Mouse (Mus musculus) midbrain, embryonic 14.5 days (tissue): ENCODE data around the gene Homer2. TPM values are rescaled to one million over a fixed set of nuclear protein-coding genes. Genes with fewer than 3 reads are reported as not detected.
A peak's percentile ranks its signal among the peaks of the same experiment; 100 is the strongest.

Experiments
- ATAC-seq: fragments of 200-750 bp; cut with Nextera tagmentation; 2 replicates; pipeline ENCODE4 v1.8.0; 2017; ENCODE audit warnings: moderate number of reproducible peaks, moderate library complexity; ENCODE audit not compliant: low FRiP score, low TSS enrichment
- DNase-seq: peaks from one replicate; pipeline ENCODE4 v3.0.0-alpha.2; 2015
- H3K27ac ChIP-seq: fragments of 300-500 bp; sonication (generic); replicated peaks from 2 replicates; pipeline ENCODE4 v1.5.1; 2014; ENCODE audit warnings: mild to moderate bottlenecking, low read depth, low read length, moderate library complexity
- H3K27me3 ChIP-seq: fragments of 300-500 bp; sonication (generic); 2 replicates; pipeline ENCODE4 v1.6.1; 2014; ENCODE audit warnings: low read length, control low read depth, mixed read lengths; ENCODE audit not compliant: control insufficient read depth, insufficient read depth
- H3K36me3 ChIP-seq: fragments of 300-500 bp; sonication (generic); 2 replicates; pipeline ENCODE4 v1.6.1; 2014; ENCODE audit warnings: low read length, control low read depth; ENCODE audit not compliant: control insufficient read depth, insufficient read depth
- H3K4me1 ChIP-seq: fragments of 300-500 bp; sonication (generic); 2 replicates; pipeline ENCODE4 v1.6.1; 2014; ENCODE audit warnings: mild to moderate bottlenecking, antibody characterized with exemption, low read length, control low read depth; ENCODE audit not compliant: control insufficient read depth, insufficient read depth
- H3K4me2 ChIP-seq: fragments of 300-500 bp; sonication (generic); 2 replicates; pipeline ENCODE4 v1.6.1; 2014; ENCODE audit warnings: mild to moderate bottlenecking, low read length, moderate library complexity
- H3K4me3 ChIP-seq: fragments of 300-500 bp; sonication (generic); replicated peaks from 2 replicates; pipeline ENCODE4 v1.5.1; 2014; ENCODE audit warnings: low read depth, low read length
- H3K9ac ChIP-seq: fragments of 300-500 bp; sonication (generic); replicated peaks from 2 replicates; pipeline ENCODE4 v1.6.1; 2014; ENCODE audit warnings: mild to moderate bottlenecking, low read length, moderate library complexity
- H3K9me3 ChIP-seq: fragments of 300-500 bp; sonication (generic); 2 replicates; pipeline ENCODE4 v1.6.1; 2016; ENCODE audit warnings: low read length, control low read depth, mixed read lengths; ENCODE audit not compliant: control insufficient read depth
- WGBS: fragments of 180-500 bp; shearing (Covaris S2); extraction: QIAGEN DNeasy Blood & Tissue Kit; methylation state at CpG from one replicate; pipeline ENCODE4 v1.1.7; 2014; 5-methylcytosine and 5-hydroxymethylcytosine counted together
- polyA plus RNA-seq: library from polyadenylated mRNA; unstranded; fragments of >200 nt; fragmentation: Nextera tagmentation; extraction: Ambion mirVana; gene quantifications from 2 replicates; pipeline ENCODE4 v1.2.1, GENCODE M21; 2014

Gene Homer2
- polyA plus RNA-seq = 19.1 and 21.7 TPM in 2 replicates

GRCm38 (mm10) chr7:81707471-81708140 is at the start of gene Homer2:
Homer2 (minus strand) TSS chr7:81707527.
- Histone ChIP-seq H3K9ac (peak within 1 kb of the TSS; percentile 74), H3K27me3 (0 out of 2 replicates have a peak, but pooled peaks cover 2% of the 10 kb centered on the region), H3K4me2 (peak within 1 kb of the TSS; percentile 82), H3K9me3 (no peaks in the 10 kb centered on the region), H3K27ac (peak within 1 kb of the TSS; percentile 64), H3K36me3 (no peaks in the 10 kb centered on the region), H3K4me1 (peaks cover 7% of the 10 kb centered on the region), H3K4me3 (peak within 1 kb of the TSS; percentile 67)
- WGBS = 72% methylated on average over 14 of the region's 14 CpGs
- no peak for DNase-seq
- no peak for ATAC-seq

GRCm38 (mm10) chr7:81747956-81748355 is 40.6 kb upstream of the Homer2 start:
- no peaks in the 10 kb centered on the region for H3K36me3 ChIP-seq
- WGBS = 81% methylated on average over 3 of the region's 3 CpGs
- ATAC-seq (no peak), DNase-seq (no peak)
- H3K9me3 ChIP-seq = no peaks in the 10 kb centered on the region
- no peaks in the 10 kb centered on the region for H3K27me3 ChIP-seq
- no peak overlapping the region for H3K4me3 ChIP-seq
- no peak overlapping the region for H3K9ac ChIP-seq
- no peak overlapping the region for H3K4me2 ChIP-seq
- no peak overlapping the region for H3K27ac ChIP-seq
- no peaks in the 10 kb centered on the region for H3K4me1 ChIP-seq

- ATAC-seq (no peak), DNase-seq (peak; percentile 45)
- Histone ChIP-seq H3K4me1 (no peaks in the 10 kb centered on the region), H3K27me3 (no peaks in the 10 kb centered on the region), H3K4me3 (no peak overlapping the region), H3K9ac (no peak overlapping the region), H3K27ac (no peak overlapping the region), H3K9me3 (no peaks in the 10 kb centered on the region), H3K36me3 (no peaks in the 10 kb centered on the region), H3K4me2 (no peak overlapping the region)
- WGBS = 78% methylated on average over 4 of the region's 4 CpGs
Observed at GRCm38 (mm10) chr7:81744145-81744544, 36.8 kb upstream of the Homer2 start.

GRCm38 (mm10) chr7:81740010-81740409 is 32.7 kb upstream of the Homer2 start:
- 92% methylated on average over 7 of the region's 7 CpGs for WGBS
- no peaks in the 10 kb centered on the region for H3K9me3 ChIP-seq
- no peak overlapping the region for H3K27ac ChIP-seq
- no peak overlapping the region for H3K4me2 ChIP-seq
- H3K27me3 ChIP-seq = no peaks in the 10 kb centered on the region
- H3K36me3 ChIP-seq = no peaks in the 10 kb centered on the region
- DNase-seq (no peak), ATAC-seq (no peak)
- no peaks in the 10 kb centered on the region for H3K4me1 ChIP-seq
- H3K4me3 ChIP-seq = no peak overlapping the region
- H3K9ac ChIP-seq = no peak overlapping the region

GRCm38 (mm10) chr7:81738720-81739385 is 31.5 kb upstream of the Homer2 start:
- no peak for ATAC-seq

GRCm38 (mm10) chr7:81735300-81736048 is 28.1 kb upstream of the Homer2 start:
- Histone ChIP-seq H3K4me2 (no peak overlapping the region), H3K9ac (no peak overlapping the region), H3K27ac (no peak overlapping the region), H3K4me1 (no peaks in the 10 kb centered on the region), H3K4me3 (no peak overlapping the region), H3K27me3 (no peaks in the 10 kb centered on the region), H3K36me3 (no peaks in the 10 kb centered on the region), H3K9me3 (no peaks in the 10 kb centered on the region)
- DNase-seq = no peak
- no peak for ATAC-seq
- 69% methylated on average over 9 of the region's 9 CpGs for WGBS

More at GRCm38 (mm10) chr7:81738720-81739385, 31.5 kb upstream of the Homer2 start:
- Histone ChIP-seq H3K27ac (no peak overlapping the region), H3K9me3 (no peaks in the 10 kb centered on the region), H3K4me3 (no peak overlapping the region), H3K27me3 (no peaks in the 10 kb centered on the region), H3K9ac (no peak overlapping the region), H3K4me1 (no peaks in the 10 kb centered on the region), H3K36me3 (no peaks in the 10 kb centered on the region), H3K4me2 (no peak overlapping the region)
- no peak for DNase-seq
- 81% methylated on average over 8 of the region's 8 CpGs for WGBS

GRCm38 (mm10) chr7:81732183-81733089 is 25.1 kb upstream of the Homer2 start:
- no peaks in the 10 kb centered on the region for H3K36me3 ChIP-seq
- 88% methylated on average over 12 of the region's 12 CpGs for WGBS
- no peak for ATAC-seq

GRCm38 (mm10) chr7:81731181-81731651 is 23.9 kb upstream of the Homer2 start:
- H3K9ac ChIP-seq = no peak overlapping the region
- H3K4me1 ChIP-seq = no peaks in the 10 kb centered on the region
- H3K9me3 ChIP-seq = no peaks in the 10 kb centered on the region
- H3K27ac ChIP-seq = no peak overlapping the region
- no peak overlapping the region for H3K4me2 ChIP-seq
- no peaks in the 10 kb centered on the region for H3K27me3 ChIP-seq
- 84% methylated on average over 6 of the region's 6 CpGs for WGBS
- ATAC-seq = no peak
- DNase-seq = no peak
- no peak overlapping the region for H3K4me3 ChIP-seq
- no peaks in the 10 kb centered on the region for H3K36me3 ChIP-seq

More at GRCm38 (mm10) chr7:81732183-81733089, 25.1 kb upstream of the Homer2 start:
- Histone ChIP-seq H3K9me3 (no peaks in the 10 kb centered on the region), H3K27me3 (no peaks in the 10 kb centered on the region), H3K4me2 (no peak overlapping the region), H3K4me3 (no peak overlapping the region), H3K9ac (no peak overlapping the region), H3K4me1 (no peaks in the 10 kb centered on the region), H3K27ac (no peak overlapping the region)
- DNase-seq = no peak
